Mouse (Mus musculus) intestine, embryonic 15.5 days (tissue): Measurements from ENCODE around the gene Ebf4. TPM values are rescaled to one million over a fixed set of nuclear protein-coding genes. Genes with fewer than 3 reads are reported as not detected.

ENCODE experiments used
- ATAC-seq: fragments of 200-750 bp; cut with Nextera tagmentation; 2 replicates; pipeline ENCODE4 v1.8.0; 2017; ENCODE audit warnings: moderate TSS enrichment, moderate library complexity
- H3K27ac ChIP-seq: fragments of 300-500 bp; sonication (generic); 2 replicates; pipeline ENCODE4 v1.5.1; 2015; ENCODE audit warnings: mild to moderate bottlenecking, inconsistent platforms
- H3K27me3 ChIP-seq: fragments of 300-500 bp; sonication (generic); replicated peaks from 2 replicates; pipeline ENCODE4 v1.6.1; 2015; ENCODE audit warnings: inconsistent platforms
- H3K36me3 ChIP-seq: fragments of 300-500 bp; sonication (generic); 2 replicates; pipeline ENCODE4 v1.6.1; 2015; ENCODE audit warnings: inconsistent platforms
- H3K4me1 ChIP-seq: fragments of 300-500 bp; sonication (generic); replicated peaks from 2 replicates; pipeline ENCODE4 v1.6.1; 2015; ENCODE audit warnings: inconsistent platforms
- H3K4me2 ChIP-seq: fragments of 300-500 bp; sonication (generic); replicated peaks from 2 replicates; pipeline ENCODE4 v1.6.1; 2015; ENCODE audit warnings: mild to moderate bottlenecking, inconsistent platforms
- H3K4me3 ChIP-seq: fragments of 300-500 bp; sonication (generic); replicated peaks from 2 replicates; pipeline ENCODE4 v1.5.1; 2015; ENCODE audit warnings: inconsistent platforms
- H3K9ac ChIP-seq: fragments of 300-500 bp; sonication (generic); 2 replicates; pipeline ENCODE4 v1.6.1; 2015; ENCODE audit warnings: inconsistent platforms
- H3K9me3 ChIP-seq: fragments of 300-500 bp; sonication (generic); 2 replicates; pipeline ENCODE4 v1.6.1; 2016; ENCODE audit warnings: inconsistent platforms
- WGBS: fragments of 180-500 bp; shearing (Covaris S2); methylation state at CpG from one replicate; pipeline ENCODE4 v1.1.7; 2015; 5-methylcytosine and 5-hydroxymethylcytosine counted together
- polyA plus RNA-seq: library from polyadenylated mRNA; unstranded; fragments of >200 nt; fragmentation: Nextera tagmentation; extraction: Ambion mirVana; gene quantifications from 2 replicates; pipeline ENCODE4 v1.2.1, GENCODE M21; 2015

Ebf4 gene
- polyA plus RNA-seq: 2.2 TPM in 2 replicates

DNA sequence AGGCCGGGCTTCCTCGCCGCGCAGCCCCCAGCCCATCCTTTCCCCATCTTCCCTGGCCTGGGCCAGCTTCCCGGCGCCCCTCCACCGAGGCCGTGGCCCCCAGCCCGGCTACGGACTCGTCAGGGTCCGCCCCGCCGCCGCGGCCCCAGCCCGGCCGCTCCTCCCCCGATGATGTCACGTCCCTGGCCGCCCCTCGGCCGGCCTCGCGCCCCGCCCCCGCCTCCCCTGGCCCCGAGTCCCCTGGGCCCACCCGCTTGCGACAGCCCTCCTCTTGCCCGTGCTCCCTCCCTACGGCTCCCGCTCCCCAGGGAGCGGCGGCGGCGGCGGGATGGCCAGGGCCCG, at the start of gene Ebf4:
Gene Ebf4, plus strand, starts transcription at position 234 of the 342 bp plus-strand sequence.
- Histone ChIP-seq H3K27ac (peak within 1 kb of the TSS; percentile 65), H3K4me1 (peaks cover 24% of the 10 kb centered on the region), H3K9ac (peak within 1 kb of the TSS; percentile 69), H3K27me3 (peaks cover 7% of the 10 kb centered on the region; the same call in 1 of the 2 replicates), H3K36me3 (no peaks in the 10 kb centered on the region), H3K4me3 (peak within 1 kb of the TSS; percentile 76), H3K9me3 (no peaks in the 10 kb centered on the region), H3K4me2 (peak within 1 kb of the TSS; percentile 83)
- ATAC-seq: peak; percentile 87
- WGBS: under 1% methylated on average over 36 of the region's 39 CpGs

DNA sequence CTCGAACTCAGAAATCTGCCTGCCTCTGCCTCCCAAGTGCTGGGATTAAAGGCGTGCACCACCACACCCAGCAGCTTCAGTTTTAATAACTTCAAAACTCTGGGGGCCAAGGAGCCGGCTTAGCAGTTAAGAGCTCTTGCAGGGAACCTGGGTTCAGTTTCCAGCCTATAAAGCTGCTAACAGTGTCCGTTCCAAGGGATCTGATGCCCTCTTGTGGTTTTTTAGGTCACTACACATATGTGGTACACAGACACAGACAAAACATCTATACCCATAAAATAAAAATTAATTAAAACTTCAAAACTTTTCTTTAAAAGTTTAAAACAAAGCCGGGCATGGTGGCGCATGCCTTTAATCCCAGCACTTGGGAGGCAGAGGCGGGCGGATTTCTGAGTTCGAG, 48.1 kb upstream of the Ebf4 start:
- H3K4me1 ChIP-seq: no peaks in the 10 kb centered on the region
- H3K27ac ChIP-seq: no peak overlapping the region
- WGBS: 54% methylated on average over 9 of the region's 9 CpGs
- H3K9me3 ChIP-seq: no peaks in the 10 kb centered on the region
- H3K4me2 ChIP-seq: no peak overlapping the region
- no peaks in the 10 kb centered on the region for H3K27me3 ChIP-seq
- no peaks in the 10 kb centered on the region for H3K36me3 ChIP-seq
- no peak for ATAC-seq
- no peak overlapping the region for H3K9ac ChIP-seq
- no peak overlapping the region for H3K4me3 ChIP-seq

DNA sequence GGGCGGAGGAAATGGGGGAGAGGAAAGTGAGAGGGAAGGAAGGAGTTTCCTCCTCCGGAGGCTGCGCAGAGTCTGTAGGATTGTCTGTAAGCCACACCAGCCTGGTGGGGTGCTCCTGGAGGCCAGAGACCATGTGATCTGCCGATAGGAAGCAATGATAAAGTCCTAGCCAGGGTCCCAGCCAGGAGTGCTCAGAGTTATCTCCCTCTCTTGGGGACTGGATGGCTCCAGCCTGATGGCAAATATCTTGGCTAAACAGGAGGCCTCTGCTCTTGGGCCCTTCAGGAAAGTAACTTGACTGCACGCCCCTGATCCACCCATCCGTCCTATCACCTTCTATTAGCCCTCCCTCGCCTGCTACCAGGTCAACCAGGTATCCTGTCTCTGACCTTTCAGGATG, 46.7 kb upstream of the Ebf4 start:
- Histone ChIP-seq H3K4me3 (no peak overlapping the region), H3K27me3 (no peaks in the 10 kb centered on the region), H3K4me1 (no peaks in the 10 kb centered on the region), H3K4me2 (no peak overlapping the region), H3K36me3 (no peaks in the 10 kb centered on the region), H3K27ac (no peak overlapping the region), H3K9ac (no peak overlapping the region), H3K9me3 (no peaks in the 10 kb centered on the region)
- ATAC-seq: no peak
- 69% methylated on average over 7 of the region's 7 CpGs for WGBS

DNA sequence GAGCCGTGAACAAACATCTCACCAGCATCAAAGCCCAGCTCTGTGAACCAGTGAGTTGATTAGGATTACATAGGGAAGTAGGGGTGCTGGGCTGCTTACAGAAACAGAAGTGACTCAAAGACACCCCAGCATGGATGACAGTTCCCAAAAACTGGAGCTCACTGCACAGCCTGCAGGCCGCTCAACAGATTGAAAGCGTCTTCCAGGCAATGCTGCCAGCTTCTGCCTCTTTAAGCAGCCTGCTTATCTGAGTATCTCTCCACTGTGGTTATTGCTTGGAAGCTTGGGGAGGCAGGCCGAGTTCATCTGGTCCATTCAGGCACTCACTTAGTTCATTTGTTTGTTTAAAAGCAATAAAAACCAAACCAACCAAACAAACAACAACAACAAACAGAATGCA, 38.2 kb upstream of the Ebf4 start:
- no peak overlapping the region for H3K4me3 ChIP-seq
- H3K4me2 ChIP-seq: no peak overlapping the region
- 72% methylated on average over 4 of the region's 4 CpGs for WGBS
- no peaks in the 10 kb centered on the region for H3K9me3 ChIP-seq
- H3K36me3 ChIP-seq: no peaks in the 10 kb centered on the region
- no peaks in the 10 kb centered on the region for H3K27me3 ChIP-seq
- H3K9ac ChIP-seq: no peak overlapping the region
- ATAC-seq: no peak
- no peak overlapping the region for H3K27ac ChIP-seq
- no peaks in the 10 kb centered on the region for H3K4me1 ChIP-seq

DNA sequence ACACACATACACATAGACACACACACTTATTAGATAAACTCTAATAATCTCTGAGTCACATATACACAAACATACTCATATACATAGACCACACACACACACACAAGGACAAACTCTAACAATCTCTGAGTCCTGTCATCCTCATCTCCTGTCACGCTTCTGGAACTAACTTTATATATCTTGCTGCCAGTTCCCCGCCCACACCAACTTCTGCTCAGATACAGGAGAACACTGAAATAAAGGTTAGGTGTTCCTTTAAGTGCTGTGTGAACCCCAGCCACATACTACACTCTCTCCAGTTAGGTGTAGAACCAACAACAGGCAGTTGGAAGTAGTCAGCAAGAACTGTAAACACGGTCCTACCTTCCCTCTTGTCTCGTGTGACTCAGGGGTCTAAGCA, 34.1 kb upstream of the Ebf4 start:
- H3K9ac ChIP-seq: no peak overlapping the region

DNA sequence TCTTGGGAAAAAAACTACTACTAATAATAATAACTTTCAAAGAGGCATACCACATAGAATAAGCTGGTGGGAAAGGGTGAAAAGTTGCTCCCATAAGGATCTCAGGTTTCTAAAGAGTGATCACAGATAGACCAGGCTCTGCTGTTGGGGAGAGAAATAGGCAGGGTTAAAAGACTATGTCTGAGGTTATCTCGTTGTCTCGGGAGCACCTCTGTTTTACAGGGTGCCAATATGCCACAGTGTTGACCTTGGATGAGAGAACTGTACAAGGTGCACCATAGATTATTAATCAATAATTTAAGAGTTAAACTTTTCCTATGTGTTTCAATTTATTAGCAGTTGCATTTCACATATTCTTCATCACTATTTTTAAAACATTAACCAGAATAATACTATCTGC, 33.1 kb upstream of the Ebf4 start:
- WGBS: 69% methylated on average over 2 of the region's 2 CpGs
- no peak for ATAC-seq
- H3K4me1 ChIP-seq: no peaks in the 10 kb centered on the region

More for the DNA sequence above, 34.1 kb upstream of the Ebf4 start:
- Histone ChIP-seq H3K4me2 (no peak overlapping the region), H3K27me3 (no peaks in the 10 kb centered on the region), H3K9me3 (no peaks in the 10 kb centered on the region), H3K4me3 (no peak overlapping the region), H3K36me3 (no peaks in the 10 kb centered on the region), H3K4me1 (no peaks in the 10 kb centered on the region), H3K27ac (no peak overlapping the region)
- 76% methylated on average over 4 of the region's 4 CpGs for whole genome bisulfite sequencing
- no peak for ATAC-seq

DNA sequence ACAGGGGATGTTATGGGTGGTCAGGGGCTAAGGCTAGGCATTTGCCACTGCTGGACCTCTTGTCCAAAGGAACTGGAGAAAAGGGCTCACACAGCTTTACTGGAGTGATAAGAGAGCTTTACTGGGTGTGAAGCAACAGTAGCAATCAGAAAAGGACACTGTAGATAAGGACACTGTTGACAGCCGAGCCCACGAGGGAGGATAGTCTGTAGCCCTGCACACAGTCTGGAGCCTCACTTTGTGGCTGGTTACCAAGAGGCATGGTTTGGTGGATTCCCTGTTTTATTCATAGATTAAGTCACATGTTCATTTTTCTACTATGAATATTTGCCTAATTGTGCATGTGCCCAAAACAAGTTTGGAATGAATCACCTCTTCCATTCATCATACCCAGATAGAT, 32.6 kb upstream of the Ebf4 start:
- Histone ChIP-seq H3K9ac (no peak overlapping the region), H3K27me3 (no peaks in the 10 kb centered on the region), H3K9me3 (no peaks in the 10 kb centered on the region), H3K27ac (no peak overlapping the region), H3K36me3 (no peaks in the 10 kb centered on the region), H3K4me2 (no peak overlapping the region), H3K4me1 (no peaks in the 10 kb centered on the region), H3K4me3 (no peak overlapping the region)
- ATAC-seq: peak; percentile 59; the same call in 1 of the 2 replicates
- WGBS: 53% methylated on average over 2 of the region's 2 CpGs

More for the DNA sequence above, 33.1 kb upstream of the Ebf4 start:
- no peaks in the 10 kb centered on the region for H3K9me3 ChIP-seq
- H3K27ac ChIP-seq: no peak overlapping the region
- H3K4me3 ChIP-seq: no peak overlapping the region
- no peak overlapping the region for H3K9ac ChIP-seq
- H3K27me3 ChIP-seq: no peaks in the 10 kb centered on the region
- H3K36me3 ChIP-seq: no peaks in the 10 kb centered on the region
- H3K4me2 ChIP-seq: no peak overlapping the region

DNA sequence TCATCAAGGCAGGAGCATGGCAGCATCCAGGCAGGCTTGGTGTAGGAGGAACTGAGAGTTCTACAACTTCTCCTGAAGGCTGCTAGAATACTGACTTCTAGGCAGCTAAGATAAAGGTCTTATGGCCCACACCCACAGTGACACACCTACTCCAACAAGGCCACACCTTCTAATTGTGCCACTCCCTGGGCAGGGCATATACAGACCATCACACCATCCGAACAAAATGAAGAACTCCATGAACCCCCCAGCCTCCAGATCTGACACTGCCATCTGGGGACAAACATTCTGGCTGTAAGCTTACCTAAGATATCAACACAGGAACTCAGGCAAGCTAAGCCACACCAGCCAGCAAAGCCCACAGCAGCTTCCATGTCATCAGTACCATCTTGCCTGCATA, 29.4 kb upstream of the Ebf4 start:
- Histone ChIP-seq H3K27me3 (no peaks in the 10 kb centered on the region), H3K27ac (no peak overlapping the region), H3K4me3 (no peak overlapping the region), H3K9me3 (no peaks in the 10 kb centered on the region), H3K36me3 (no peaks in the 10 kb centered on the region), H3K4me2 (no peak overlapping the region), H3K9ac (no peak overlapping the region), H3K4me1 (no peaks in the 10 kb centered on the region)
- 69% methylated on average over 1 of the region's 1 CpGs for WGBS
- peak; percentile 41; the same call in 1 of the 2 replicates for ATAC-seq

DNA sequence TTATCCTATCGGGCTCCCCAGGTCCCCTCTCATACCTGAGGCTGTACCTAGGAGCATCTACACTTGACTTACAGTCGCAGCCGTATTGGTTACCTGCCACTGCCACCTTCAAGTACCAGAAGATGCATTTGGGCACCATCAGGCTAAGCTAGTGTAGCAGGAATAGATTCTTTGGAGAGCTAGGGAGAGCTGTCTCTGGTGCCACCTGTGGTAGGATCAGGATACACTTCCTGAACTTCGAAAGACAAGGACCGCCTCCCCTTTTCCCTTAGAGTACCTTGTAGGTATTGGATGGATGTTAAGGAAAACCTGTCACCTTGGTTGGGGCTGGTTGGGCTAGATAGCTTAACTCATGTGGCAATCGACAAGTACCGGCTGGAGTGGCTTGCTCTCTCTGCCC, 26.9 kb upstream of the Ebf4 start:
- ATAC-seq: no peak
- Histone ChIP-seq H3K27ac (no peak overlapping the region), H3K9ac (no peak overlapping the region), H3K4me3 (no peak overlapping the region), H3K4me1 (no peaks in the 10 kb centered on the region), H3K27me3 (no peaks in the 10 kb centered on the region), H3K9me3 (no peaks in the 10 kb centered on the region), H3K4me2 (no peak overlapping the region), H3K36me3 (no peaks in the 10 kb centered on the region)
- 69% methylated on average over 7 of the region's 7 CpGs for WGBS

DNA sequence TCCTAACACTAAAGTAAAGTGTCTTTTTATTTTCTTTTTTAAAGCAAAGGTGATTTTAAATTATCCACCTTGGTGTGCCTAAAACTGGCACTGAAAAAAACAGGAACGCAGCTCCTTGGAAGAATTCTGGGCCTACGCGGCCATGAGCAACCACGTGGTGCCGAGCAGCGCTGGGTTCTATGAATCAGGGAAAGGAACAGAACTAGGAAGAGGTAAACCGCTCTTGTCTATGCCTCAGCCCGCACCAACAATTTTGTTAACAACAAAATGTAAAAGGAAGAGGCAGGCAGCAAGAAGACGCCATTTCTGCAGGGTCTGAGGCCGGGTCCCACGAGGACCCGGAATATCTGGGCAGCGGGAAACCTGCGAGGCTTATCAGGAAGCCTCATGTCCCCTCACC, 21.2 kb upstream of the Ebf4 start:
- Histone ChIP-seq H3K4me3 (peak overlapping the region; percentile 94), H3K4me2 (peak overlapping the region; percentile 80), H3K9me3 (no peaks in the 10 kb centered on the region), H3K27ac (peak overlapping the region; percentile 76), H3K4me1 (peaks cover 16% of the 10 kb centered on the region), H3K36me3 (peaks cover 24% of the 10 kb centered on the region), H3K27me3 (no peaks in the 10 kb centered on the region), H3K9ac (peak overlapping the region; percentile 74)
- ATAC-seq: peak; percentile 39
- WGBS: 3% methylated on average over 14 of the region's 14 CpGs

DNA sequence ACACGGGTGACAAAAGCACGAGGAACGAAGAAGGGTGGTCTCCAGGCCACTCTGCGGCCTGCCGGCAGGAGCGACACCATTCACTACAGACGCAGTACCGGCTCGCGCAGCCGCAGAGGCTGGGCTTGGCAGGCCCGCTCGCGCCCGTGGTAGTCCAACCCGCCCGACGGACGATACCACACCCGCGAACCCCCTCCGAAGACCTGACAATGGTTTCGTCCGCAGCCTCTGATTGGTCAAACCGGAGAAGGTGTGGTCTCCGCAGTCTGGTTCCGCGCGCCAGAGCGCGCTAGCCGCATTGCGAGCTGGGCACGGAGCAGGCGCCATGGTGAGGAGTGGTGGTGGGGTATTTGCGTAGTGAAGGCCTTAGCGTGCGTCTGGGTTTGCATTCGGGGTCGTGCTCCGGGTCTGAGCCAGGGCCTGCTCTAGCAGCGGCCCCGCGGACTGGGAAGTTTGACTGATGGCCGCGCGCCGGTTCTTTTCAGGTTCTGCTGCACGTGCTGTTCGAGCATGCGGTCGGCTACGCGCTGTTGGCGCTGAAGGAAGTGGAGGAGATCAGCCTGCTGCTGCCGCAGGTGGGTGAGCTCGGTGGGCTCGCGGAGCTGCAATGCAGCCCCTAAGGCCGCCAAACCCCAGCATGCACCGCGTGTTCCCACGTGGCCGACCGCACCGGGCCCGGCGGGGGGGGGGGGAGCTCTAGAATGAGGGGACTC, 20.7 kb upstream of the Ebf4 start, which contains the start of gene Nop56:
Gene Nop56, plus strand, starts transcription at position 282 of the 713 bp plus-strand sequence.
- under 1% methylated on average over 68 of the region's 68 CpGs for WGBS
- H3K4me3 ChIP-seq: peak within 1 kb of the TSS; percentile 94
- H3K27ac ChIP-seq: peak within 1 kb of the TSS; percentile 93

DNA sequence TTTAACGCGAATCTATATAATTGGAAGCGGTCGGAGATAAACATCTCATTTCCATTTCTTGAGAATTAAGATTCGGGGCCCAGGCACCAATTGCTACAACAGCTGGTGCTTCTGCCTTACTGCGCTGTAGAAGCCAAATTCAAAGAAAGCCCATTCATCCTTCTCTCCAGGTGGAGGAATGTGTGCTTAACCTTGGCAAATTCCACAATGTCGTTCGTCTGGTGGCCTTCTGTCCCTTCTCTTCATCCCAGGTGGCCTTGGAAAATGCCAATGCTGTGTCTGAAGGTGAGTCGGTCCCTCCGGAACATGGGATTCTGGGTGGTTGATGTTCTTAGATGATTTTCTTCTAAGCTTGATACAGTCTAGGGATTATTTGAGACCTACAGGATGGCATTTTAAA, 20.1 kb upstream of the Ebf4 start:
- 0% methylated on average over 10 of the region's 10 CpGs for WGBS
- ATAC-seq: no peak
- Histone ChIP-seq H3K4me3 (peak overlapping the region; percentile 94), H3K27ac (peak overlapping the region; percentile 93; the same call in 1 of the 2 replicates), H3K9ac (peak overlapping the region; percentile 96), H3K4me1 (peaks cover 16% of the 10 kb centered on the region), H3K4me2 (peak overlapping the region; percentile 80), H3K27me3 (no peaks in the 10 kb centered on the region), H3K36me3 (peaks cover 32% of the 10 kb centered on the region), H3K9me3 (no peaks in the 10 kb centered on the region)

More for the DNA sequence above, 20.7 kb upstream of the Ebf4 start, which contains the start of gene Nop56:
- peak within 1 kb of the TSS; percentile 96 for H3K9ac ChIP-seq
- H3K4me2 ChIP-seq: peak within 1 kb of the TSS; percentile 80
- peaks cover 26% of the 10 kb centered on the region for H3K36me3 ChIP-seq
- H3K27me3 ChIP-seq: no peaks in the 10 kb centered on the region
- H3K4me1 ChIP-seq: peaks cover 16% of the 10 kb centered on the region
- no peaks in the 10 kb centered on the region for H3K9me3 ChIP-seq
- ATAC-seq: peak; percentile 97

DNA sequence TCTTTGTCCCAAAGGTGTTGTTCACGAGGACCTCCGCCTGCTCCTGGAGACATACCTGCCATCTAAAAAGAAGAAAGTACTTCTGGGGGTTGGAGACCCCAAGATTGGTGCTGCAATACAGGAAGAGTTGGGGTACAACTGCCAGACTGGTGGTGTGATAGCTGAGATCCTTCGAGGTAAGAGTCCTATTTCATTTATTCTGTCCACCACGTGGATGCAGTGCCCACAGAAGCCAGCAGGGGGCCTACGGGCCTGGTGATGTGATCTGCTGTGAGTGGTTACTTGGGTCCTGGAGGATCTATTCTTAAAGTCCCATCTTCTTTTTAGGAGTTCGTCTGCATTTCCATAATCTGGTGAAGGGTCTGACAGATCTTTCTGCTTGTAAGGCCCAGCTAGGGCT, 19.3 kb upstream of the Ebf4 start:
- no peak for ATAC-seq
- 42% methylated on average over 6 of the region's 6 CpGs for WGBS
- Histone ChIP-seq H3K27me3 (no peaks in the 10 kb centered on the region), H3K36me3 (peaks cover 37% of the 10 kb centered on the region), H3K4me1 (peaks cover 16% of the 10 kb centered on the region), H3K4me2 (peak overlapping the region; percentile 80), H3K9ac (no peak overlapping the region), H3K9me3 (no peaks in the 10 kb centered on the region), H3K27ac (no peak overlapping the region), H3K4me3 (peak overlapping the region; percentile 94)
